In the genomic region with DNA sequence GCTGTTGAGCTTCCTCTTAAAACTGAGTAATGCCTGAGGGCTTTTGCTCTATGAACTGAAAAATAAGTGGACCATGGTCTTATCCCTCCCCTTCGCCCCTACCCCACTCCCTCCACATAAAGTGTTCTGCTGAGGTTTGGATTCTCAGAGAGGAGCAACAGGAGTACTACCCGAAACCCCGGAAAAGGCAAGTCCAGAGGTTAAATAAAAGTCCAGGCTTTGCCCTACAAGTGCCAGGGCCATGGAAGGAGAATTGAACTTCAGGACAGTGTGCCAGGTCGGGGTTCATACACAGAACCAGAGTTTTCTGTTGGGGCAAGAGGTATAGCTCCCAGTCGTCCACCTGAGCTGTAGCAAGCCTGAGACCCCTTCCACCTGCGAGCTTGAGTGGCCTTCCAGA, we compare ENCODE assay signal across 22 mouse cellular contexts.
DNase-seq lines count a peak whose midpoint lies in the region; ATAC-seq lines count a peak whose summit lies in the region.
"Had no signal": no experiment of that assay in that cellular context is flagged by ENCODE, and none has a peak within 500 bp of the region (broad histone marks: within the 10 kb centered on the region; RNA-seq: fewer than 3 reads in every experiment).

No protein-coding gene starts in this region.

- no peaks in the 10 kb centered on the region for H3K9me3 ChIP-seq in intestine, embryonic 14.5 days (ENCODE audit: control insufficient read depth, low read length)
- no peaks in the 10 kb centered on the region for H3K9me3 ChIP-seq in limb, embryonic 11.5 days (ENCODE audit: control insufficient read depth, low read length)
- H3K9me3 ChIP-seq: forebrain, embryonic 13.5 days; heart, embryonic 15.5 days; limb, embryonic 15.5 days; midbrain, embryonic 12.5 days had no signal

- 82% methylated on average over 6 of the region's 6 CpGs for WGBS in intestine, embryonic 14.5 days
- 76% methylated on average over 6 of the region's 6 CpGs for WGBS in limb, embryonic 11.5 days

- peaks cover 29% of the 10 kb centered on the region; the same call in 1 of the 2 replicates for H3K4me1 ChIP-seq in intestine, embryonic 14.5 days (replicated peaks; ENCODE audit: control insufficient read depth, insufficient read depth, low read length)
- peaks cover 14% of the 10 kb centered on the region; the same call in 1 of the 2 replicates for H3K4me1 ChIP-seq in limb, embryonic 11.5 days (ENCODE audit: control insufficient read depth, insufficient read depth, low read length)
- H3K4me1 ChIP-seq: forebrain, embryonic 13.5 days; midbrain, embryonic 12.5 days had no signal

- no peak for ATAC-seq in intestine, embryonic 14.5 days (replicated peaks; ENCODE audit: low FRiP score, low TSS enrichment, low read depth)
- ATAC-seq in limb, embryonic 11.5 days (ENCODE audit: insufficient number of reproducible peaks, low FRiP score, low TSS enrichment, low read depth), result no peak
- ATAC-seq: forebrain, embryonic 13.5 days; hindbrain, embryonic 16.5 days; liver, postnatal 0 days had no signal

- H3K4me2 ChIP-seq in intestine, embryonic 14.5 days (ENCODE audit: low read length), result 0 out of 2 replicates have a peak overlapping the region, but pooled peaks have one; percentile 5
- H3K4me2 ChIP-seq in limb, embryonic 11.5 days (ENCODE audit: low read depth, severe bottlenecking), result no peak overlapping the region
- H3K4me2 ChIP-seq: forebrain, embryonic 13.5 days; heart, embryonic 15.5 days; limb, embryonic 15.5 days; midbrain, embryonic 12.5 days had no signal

- H3K27ac ChIP-seq in intestine, embryonic 14.5 days (ENCODE audit: low read depth), result peak overlapping the region; percentile 67; the same call in 1 of the 2 replicates
- H3K27ac ChIP-seq in limb, embryonic 11.5 days (replicated peaks; ENCODE audit: low read depth, low read length), result no peak overlapping the region
- H3K27ac ChIP-seq: forebrain, embryonic 13.5 days; heart, embryonic 15.5 days; limb, embryonic 15.5 days; midbrain, embryonic 12.5 days had no signal

- DNase-seq in kidney, adult 8-10 months, result peak; percentile 34 to 35
- DNase-seq in kidney, postnatal 10 days, result no peak
- no peak for DNase-seq in intestine, embryonic 14.5 days (ENCODE audit: low spot score)
- DNase-seq in kidney, adult 9 months, result peak; percentile 70
- peak; percentile 20 for DNase-seq in limb, embryonic 11.5 days (ENCODE audit: low spot score)
- DNase-seq in thymus, postnatal 4 days, result no peak
- DNase-seq in layer of hippocampus, adult 8-10 months (ENCODE audit: low spot score in 2 of 2), result no peak
- DNase-seq: adrenal gland, postnatal 25 days; B cell, adult 2 months; cerebellum, adult 11 months; cerebellum, postnatal 10 days; embryo, embryonic 11 days; gastrocnemius, postnatal 36 days; layer of hippocampus, postnatal 36 days; liver, postnatal 0 days; right cerebral cortex, adult 18-20 months; spleen, adult 18-20 months had no signal

- no peaks in the 10 kb centered on the region for H3K27me3 ChIP-seq in intestine, embryonic 14.5 days (replicated peaks; ENCODE audit: control insufficient read depth, insufficient read depth, low read length)
- H3K27me3 ChIP-seq in limb, embryonic 11.5 days (ENCODE audit: control insufficient read depth, insufficient read depth, low read length), result no peaks in the 10 kb centered on the region
- H3K27me3 ChIP-seq: forebrain, embryonic 13.5 days; heart, embryonic 15.5 days; limb, embryonic 15.5 days; midbrain, embryonic 12.5 days had no signal

- H3K36me3 ChIP-seq in intestine, embryonic 14.5 days (ENCODE audit: control insufficient read depth, insufficient read depth, low read length), result no peaks in the 10 kb centered on the region
- no peaks in the 10 kb centered on the region for H3K36me3 ChIP-seq in limb, embryonic 11.5 days (ENCODE audit: control insufficient read depth, insufficient read depth, low read length)
- H3K36me3 ChIP-seq: heart, embryonic 15.5 days; limb, embryonic 15.5 days; midbrain, embryonic 12.5 days had no signal

- H3K9ac ChIP-seq in intestine, embryonic 14.5 days (ENCODE audit: low read length), result no peak overlapping the region
- H3K9ac ChIP-seq in limb, embryonic 11.5 days (ENCODE audit: low read length), result no peak overlapping the region
- H3K9ac ChIP-seq: forebrain, embryonic 13.5 days; heart, embryonic 15.5 days; limb, embryonic 15.5 days; liver, postnatal 0 days; midbrain, embryonic 12.5 days had no signal

- H3K4me3 ChIP-seq in intestine, embryonic 14.5 days (ENCODE audit: low read depth, low read length), result no peak overlapping the region
- no peak overlapping the region for H3K4me3 ChIP-seq in limb, embryonic 11.5 days (ENCODE audit: low read depth, low read length)
- H3K4me3 ChIP-seq: forebrain, embryonic 13.5 days; heart, embryonic 15.5 days; limb, embryonic 15.5 days; midbrain, embryonic 12.5 days had no signal

Comparison
In these comparisons a context has a peak if more than half of its experiments do, and no peak if none do; other contexts are left out.
1. DNase-seq: peak in kidney, adult 8-10 months (2 of 2), kidney, adult 9 months (single experiment) and limb, embryonic 11.5 days (single experiment); none in kidney, postnatal 10 days (single experiment), intestine, embryonic 14.5 days (single experiment), thymus, postnatal 4 days (single experiment) and layer of hippocampus, adult 8-10 months (0 of 2).